Mouse (Mus musculus) testis, adult 2 months (tissue): ENCODE data around the gene Myo1e. TPM values are rescaled to one million over a fixed set of nuclear protein-coding genes. Genes with fewer than 3 reads are reported as not detected.

Experiments used
- H3K27ac ChIP-seq: fragments of 200-500 bp; 2 replicates; pipeline ENCODE4 v1.5.1; 2012; ENCODE audit warnings: low read depth, low read length; ENCODE audit not compliant: control insufficient read depth, insufficient read depth
- H3K27me3 ChIP-seq: fragments of 200-500 bp; 2 replicates; pipeline ENCODE4 v1.6.1; 2012; ENCODE audit warnings: mild to moderate bottlenecking, low read length, moderate library complexity; ENCODE audit not compliant: control insufficient read depth, insufficient read depth
- H3K36me3 ChIP-seq: fragments of 200-500 bp; 2 replicates; pipeline ENCODE4 v1.6.1; 2012; ENCODE audit warnings: mild to moderate bottlenecking, low read length; ENCODE audit not compliant: control insufficient read depth, insufficient read depth
- H3K4me1 ChIP-seq: fragments of 200-500 bp; 2 replicates; pipeline ENCODE4 v1.6.1; 2012; ENCODE audit warnings: low read length; ENCODE audit not compliant: control insufficient read depth, insufficient read depth
- H3K4me3 ChIP-seq: fragments of 200-500 bp; 2 replicates; pipeline ENCODE4 v1.5.1; 2012; ENCODE audit warnings: low read depth, mild to moderate bottlenecking, low read length, moderate library complexity, mixed read lengths; ENCODE audit not compliant: control insufficient read depth
- CTCF ChIP-seq: fragments of 200-500 bp; IDR thresholded peaks from 2 replicates; pipeline ENCODE4 v1.5.1; 2012; ENCODE audit warnings: low read depth, mild to moderate bottlenecking, inconsistent platforms, low read length, moderate library complexity; ENCODE audit not compliant: control insufficient read depth, insufficient read depth, insufficient replicate concordance
- POLR2A ChIP-seq: fragments of 200-500 bp; IDR thresholded peaks from 2 replicates; pipeline ENCODE4 v1.6.1; 2012; ENCODE audit warnings: low read depth, mild to moderate bottlenecking, inconsistent platforms, low read length, moderate library complexity; ENCODE audit not compliant: control insufficient read depth
- polyA plus RNA-seq: library from polyadenylated mRNA; depleted of rRNA; stranded (reverse); fragments of >200 nt; gene quantifications from 2 replicates; pipeline ENCODE4 v1.2.3, GENCODE M21; 2012

Gene Myo1e
- polyA plus RNA-seq, 1 experiment = 2.6 TPM

GRCm38 (mm10) chr9:70207981-70208521 is 901 bp downstream of the Myo1e start:
- H3K27me3 ChIP-seq = peaks cover 3% of the 10 kb centered on the region; the same call in 1 of the 2 replicates
- peaks cover 14% of the 10 kb centered on the region for H3K4me1 ChIP-seq
- H3K27ac ChIP-seq = no peak overlapping the region; the same call in 1 of the 2 replicates
- H3K4me3 ChIP-seq = peak overlapping the region; percentile 62
- no peak for TF ChIP-seq POLR2A
- TF ChIP-seq CTCF = no peak
- H3K36me3 ChIP-seq = no peaks in the 10 kb centered on the region

- H3K27ac ChIP-seq = no peak overlapping the region
- TF ChIP-seq POLR2A (no peak), CTCF (no peak)
- peaks cover 3% of the 10 kb centered on the region; the same call in 1 of the 2 replicates for H3K27me3 ChIP-seq
- H3K4me1 ChIP-seq = peaks cover 14% of the 10 kb centered on the region
- H3K4me3 ChIP-seq = no peak overlapping the region
- H3K36me3 ChIP-seq = no peaks in the 10 kb centered on the region
These were observed 1.6 kb downstream of the Myo1e start for GRCm38 (mm10) chr9:70208751-70209150.

- Histone ChIP-seq H3K27me3 (peaks cover 3% of the 10 kb centered on the region; the same call in 1 of the 2 replicates), H3K4me1 (peaks cover 14% of the 10 kb centered on the region), H3K27ac (no peak overlapping the region), H3K36me3 (no peaks in the 10 kb centered on the region), H3K4me3 (no peak overlapping the region)
- TF ChIP-seq POLR2A (no peak), CTCF (no peak)
These were observed 2.3 kb downstream of the Myo1e start for GRCm38 (mm10) chr9:70209296-70210049.

- Histone ChIP-seq H3K27ac (no peak overlapping the region), H3K36me3 (no peaks in the 10 kb centered on the region), H3K27me3 (peaks cover 3% of the 10 kb centered on the region; the same call in 1 of the 2 replicates), H3K4me1 (peaks cover 14% of the 10 kb centered on the region), H3K4me3 (peak overlapping the region; percentile 43)
- TF ChIP-seq POLR2A = no peak
- TF ChIP-seq CTCF = no peak
These were observed 4.5 kb downstream of the Myo1e start for GRCm38 (mm10) chr9:70211638-70212037.

- H3K27me3 ChIP-seq = no peaks in the 10 kb centered on the region
- H3K27ac ChIP-seq = no peak overlapping the region
- no peaks in the 10 kb centered on the region for H3K36me3 ChIP-seq
- no peak for TF ChIP-seq POLR2A
- TF ChIP-seq CTCF = no peak
- no peak overlapping the region for H3K4me3 ChIP-seq
- peaks cover 6% of the 10 kb centered on the region for H3K4me1 ChIP-seq
These were observed 9.4 kb downstream of the Myo1e start for GRCm38 (mm10) chr9:70216517-70216916.

- Histone ChIP-seq H3K36me3 (no peaks in the 10 kb centered on the region), H3K27ac (no peak overlapping the region), H3K4me3 (no peak overlapping the region), H3K27me3 (no peaks in the 10 kb centered on the region), H3K4me1 (no peaks in the 10 kb centered on the region)
- no peak for TF ChIP-seq CTCF
- no peak for TF ChIP-seq POLR2A
These were observed 12.3 kb downstream of the Myo1e start for GRCm38 (mm10) chr9:70219295-70219931.

GRCm38 (mm10) chr9:70220461-70221170 is 13.5 kb downstream of the Myo1e start:
- no peak overlapping the region for H3K27ac ChIP-seq
- TF ChIP-seq CTCF (no peak), POLR2A (no peak)
- no peaks in the 10 kb centered on the region for H3K36me3 ChIP-seq
- no peak overlapping the region for H3K4me3 ChIP-seq
- no peaks in the 10 kb centered on the region for H3K4me1 ChIP-seq
- no peaks in the 10 kb centered on the region for H3K27me3 ChIP-seq
